Mouse (Mus musculus) myocyte (in vitro differentiated cells): ENCODE measurements around the gene Borcs6.

Source experiments
- E2F4 ChIP-seq: IDR thresholded peaks from one replicate; pipeline ENCODE4 v1.6.1; 2011; ENCODE audit warnings: mild to moderate bottlenecking, control low read depth, moderate library complexity; ENCODE audit not compliant: insufficient read depth
- MAX ChIP-seq: IDR thresholded peaks from one replicate; pipeline ENCODE4 v1.6.1; 2011; ENCODE audit warnings: low read depth, mild to moderate bottlenecking, control low read depth
- MYOD1 ChIP-seq, 3 experiments: IDR thresholded peaks; one replicate each; pipeline ENCODE4 v1.6.1; 2011; ENCODE audit warnings: control low read depth in 2 of 3, low read depth in 2 of 3, mild to moderate bottlenecking in 2 of 3, moderate library complexity in 1 of 3; ENCODE audit not compliant: insufficient read length in 2 of 3, control insufficient read depth in 1 of 3
- MYOG ChIP-seq, 3 experiments: IDR thresholded peaks; one replicate each; pipeline ENCODE4 v1.6.1; 2011; ENCODE audit warnings: control low read depth in 2 of 3, low read depth in 2 of 3, mild to moderate bottlenecking in 2 of 3; ENCODE audit not compliant: insufficient read length in 2 of 3, control insufficient read depth in 1 of 3, insufficient read depth in 1 of 3
- POLR2A ChIP-seq: IDR thresholded peaks from one replicate; pipeline ENCODE4 v1.6.1; 2011; ENCODE audit warnings: low read depth, mild to moderate bottlenecking, control low read depth, moderate library complexity; ENCODE audit not compliant: insufficient read length
- POLR2AphosphoS2 ChIP-seq: IDR thresholded peaks from one replicate; pipeline ENCODE4 v1.6.1; 2011; ENCODE audit warnings: low read depth, control low read depth; ENCODE audit not compliant: insufficient read length
- REST ChIP-seq: IDR thresholded peaks from one replicate; pipeline ENCODE4 v1.6.1; 2011; ENCODE audit warnings: mild to moderate bottlenecking, control low read depth, moderate library complexity; ENCODE audit not compliant: insufficient read depth, insufficient read length
- TCF12 ChIP-seq: IDR thresholded peaks from one replicate; pipeline ENCODE4 v1.6.1; 2011; ENCODE audit warnings: mild to moderate bottlenecking, control low read depth; ENCODE audit not compliant: poor library complexity, insufficient read depth, severe bottlenecking
- TCF3 ChIP-seq: IDR thresholded peaks from one replicate; pipeline ENCODE4 v1.6.1; 2011; ENCODE audit warnings: low read depth, control low read depth; ENCODE audit not compliant: insufficient read length
- USF1 ChIP-seq: IDR thresholded peaks from one replicate; pipeline ENCODE4 v1.6.1; 2011; ENCODE audit warnings: low read depth, mild to moderate bottlenecking, control low read depth, moderate library complexity

GRCm38 (mm10) chr11:69108223-69108622, 48.7 kb downstream of the Borcs6 start:
- TF ChIP-seq POLR2A (no peak), POLR2AphosphoS2 (no peak), USF1 (no peak), TCF3 (no peak), MYOD1 (IDR thresholded peaks at IDR 0.05; ENCODE audit: control insufficient read depth in 1 of 3, insufficient read length in 2 of 3, low read depth in 2 of 3) (no peak), REST (no peak), E2F4 (no peak), MYOG (IDR thresholded peaks at IDR 0.05; ENCODE audit: control insufficient read depth in 1 of 3, insufficient read depth in 1 of 3, insufficient read length in 2 of 3, low read depth in 2 of 3) (no peak), TCF12 (no peak), MAX (no peak)
